Mouse (Mus musculus): Measurements from ENCODE around the gene Mgea5.

DNA sequence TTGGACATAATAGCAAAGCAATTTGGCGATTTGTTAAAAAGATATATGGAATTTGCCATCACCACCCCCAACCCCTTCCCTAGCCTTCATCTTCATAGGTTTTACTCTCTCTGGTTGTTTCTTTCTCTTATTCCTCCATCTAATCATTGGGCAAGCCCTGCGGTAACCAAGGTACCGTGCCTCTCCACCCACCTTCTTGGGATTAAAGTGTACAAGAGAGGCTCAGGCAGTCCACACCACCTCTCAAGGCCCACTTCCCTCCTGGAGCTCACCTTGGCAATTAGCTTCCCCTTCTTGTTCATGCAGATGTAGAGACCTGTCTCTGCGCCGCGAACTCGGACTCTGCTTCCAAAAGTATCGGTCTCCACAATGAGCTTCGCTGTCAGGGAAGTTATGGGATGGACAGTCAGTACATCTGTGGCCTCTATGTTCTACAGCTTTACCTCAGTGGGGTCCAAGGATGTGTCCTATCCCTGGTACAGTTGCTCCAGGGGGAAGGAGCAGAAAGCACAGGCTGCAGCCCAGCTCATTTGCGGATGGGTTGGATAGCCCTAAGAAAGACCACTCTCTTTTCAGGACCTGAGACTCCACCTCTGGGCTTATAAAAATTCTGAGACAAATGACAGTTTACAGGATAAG is 45.7 kb downstream of the Mgea5 start:
- TF ChIP-seq CTCF (IDR thresholded peaks at IDR 0.05; ENCODE audit: extremely low read depth, insufficient read depth, low read length) (no peak), POLR2A (IDR thresholded peaks at IDR 0.05; ENCODE audit: extremely low read depth, insufficient read depth, low read length) (no peak)

Data from cortical plate, adult 2 months (tissue).